Mouse (Mus musculus) spleen, embryonic (tissue): ENCODE results near the gene Gm45618.
"Not testable (repeated sequence)": the region's sequence is repeated elsewhere in the genome, so short reads cannot be mapped to it uniquely, and the experiment has no call there.

Experiments used
- CTCF ChIA-PET: fragments of 350-600 bp; sonication (Branson Sonifier 250); formaldehyde crosslinking; loops from one replicate; lab custom pipeline; 2022; lab: Charles Lee

Gene Gm45618

GRCm38 (mm10) chr7:142120629-142121028 lies at the start of gene Gm45618:
Gene Gm45618 (minus strand): TSS chr7:142120729.
- CTCF ChIA-PET = not testable (repeated sequence)

GRCm38 (mm10) chr7:142169836-142170235 lies 49.3 kb upstream of the Gm45618 start:
- CTCF ChIA-PET = no interaction called here

GRCm38 (mm10) chr7:142165639-142166038 lies 45.1 kb upstream of the Gm45618 start, which contains the start of gene Gm4553:
Gene Gm4553 (minus strand): TSS chr7:142165739.
- CTCF ChIA-PET = not testable (repeated sequence)

- CTCF ChIA-PET = no interaction called here
Observed at GRCm38 (mm10) chr7:142159366-142159765, 38.8 kb upstream of the Gm45618 start.

- CTCF ChIA-PET = interaction anchor here (0.6 kb wide), 1 partner anchor 113 kb away, joined by 4 read pairs; no protein-coding TSS in a partner anchor
Observed at GRCm38 (mm10) chr7:142157013-142157412, 36.5 kb upstream of the Gm45618 start, which contains the start of gene Gm29735. Gene Gm29735 (minus strand): TSS chr7:142157113.

GRCm38 (mm10) chr7:142155308-142155707 lies 34.8 kb upstream of the Gm45618 start:
- CTCF ChIA-PET = no interaction called here

- CTCF ChIA-PET = no interaction called here
Observed at GRCm38 (mm10) chr7:142152191-142152590, 31.7 kb upstream of the Gm45618 start.

GRCm38 (mm10) chr7:142148633-142149032 lies 28.1 kb upstream of the Gm45618 start:
- CTCF ChIA-PET = no interaction called here

GRCm38 (mm10) chr7:142146033-142146432 lies 25.5 kb upstream of the Gm45618 start:
- CTCF ChIA-PET = no interaction called here

- CTCF ChIA-PET = no interaction called here
Observed at GRCm38 (mm10) chr7:142145413-142145940, 24.9 kb upstream of the Gm45618 start.

- CTCF ChIA-PET = no interaction called here
Observed at GRCm38 (mm10) chr7:142144507-142144906, 24.0 kb upstream of the Gm45618 start, which contains the start of gene Gm45337. Gene Gm45337 (minus strand): TSS chr7:142144607.

- CTCF ChIA-PET = not testable (repeated sequence)
Observed at GRCm38 (mm10) chr7:142143506-142144010, 23.0 kb upstream of the Gm45618 start.

- CTCF ChIA-PET = no interaction called here
Observed at GRCm38 (mm10) chr7:142140696-142141095, 20.2 kb upstream of the Gm45618 start.

- CTCF ChIA-PET = not testable (repeated sequence)
Observed at GRCm38 (mm10) chr7:142135934-142136333, 15.4 kb upstream of the Gm45618 start, which contains the start of gene Gm39115. Gene Gm39115 (minus strand): TSS chr7:142136034.

GRCm38 (mm10) chr7:142134206-142134995 lies 13.9 kb upstream of the Gm45618 start:
- CTCF ChIA-PET = no interaction called here

- CTCF ChIA-PET = no interaction called here
Observed at GRCm38 (mm10) chr7:142128843-142129242, 8.3 kb upstream of the Gm45618 start.

- CTCF ChIA-PET = no interaction called here
Observed at GRCm38 (mm10) chr7:142119632-142120031, 897 bp downstream of the Gm45618 start.

GRCm38 (mm10) chr7:142104747-142105146 lies 15.8 kb downstream of the Gm45618 start:
- CTCF ChIA-PET = no interaction called here

GRCm38 (mm10) chr7:142097776-142098175 lies 22.8 kb downstream of the Gm45618 start:
- CTCF ChIA-PET = interaction anchor here (2.1 kb wide), 1 partner anchor 27 kb away, joined by 4 read pairs; no protein-coding TSS in a partner anchor

- CTCF ChIA-PET = interaction anchor here (2.1 kb wide), 1 partner anchor 26 kb away, joined by 4 read pairs; no protein-coding TSS in a partner anchor
Observed at GRCm38 (mm10) chr7:142096701-142097100, 23.8 kb downstream of the Gm45618 start.

GRCm38 (mm10) chr7:142095183-142095931 lies 25.2 kb downstream of the Gm45618 start, which contains the start of gene Dusp8:
Gene Dusp8 (minus strand): TSS chr7:142095843.
- CTCF ChIA-PET = interaction anchor here (1.0 kb wide), 1 partner anchor 10 kb away, joined by 3 read pairs; no protein-coding TSS in a partner anchor
